Mouse (Mus musculus): ENCODE data around the gene Diexf. TPM values are rescaled to one million over a fixed set of nuclear protein-coding genes. Genes with fewer than 3 reads are reported as not detected.

Diexf gene
- polyA plus RNA-seq, 2 experiments: 8.9 to 33.4 TPM

- 42% methylated on average over 5 of the region's 5 CpGs for WGBS
- Histone ChIP-seq H3K36me3 (ENCODE audit: control insufficient read depth, insufficient read depth, low read length) (no peaks in the 10 kb centered on the region), H3K9ac (ENCODE audit: low read depth, low read length, severe bottlenecking) (no peak overlapping the region), H3K9me3 (ENCODE audit: control insufficient read depth, low read length) (no peaks in the 10 kb centered on the region), H3K4me3 (replicated peaks; ENCODE audit: low read length) (no peak overlapping the region), H3K4me1 (ENCODE audit: control insufficient read depth, insufficient read depth, low read length) (no peaks in the 10 kb centered on the region), H3K4me2 (replicated peaks; ENCODE audit: low read depth, low read length, severe bottlenecking) (no peak overlapping the region), H3K27me3 (ENCODE audit: control insufficient read depth, insufficient read depth, low read length) (no peaks in the 10 kb centered on the region), H3K27ac (replicated peaks; ENCODE audit: low read depth, low read length) (no peak overlapping the region)
- DNase-seq (ENCODE audit: low spot score) (no peak), ATAC-seq (ENCODE audit: low FRiP score, low read depth) (no peak)
- TF ChIP-seq POLR2A (IDR thresholded peaks at IDR 0.05; ENCODE audit: borderline replicate concordance, extremely low read depth, insufficient read depth, insufficient read length): no peak
Observed at GRCm38 (mm10) chr1:193054401-193054800, 75.7 kb downstream of the Diexf start.

DNA sequence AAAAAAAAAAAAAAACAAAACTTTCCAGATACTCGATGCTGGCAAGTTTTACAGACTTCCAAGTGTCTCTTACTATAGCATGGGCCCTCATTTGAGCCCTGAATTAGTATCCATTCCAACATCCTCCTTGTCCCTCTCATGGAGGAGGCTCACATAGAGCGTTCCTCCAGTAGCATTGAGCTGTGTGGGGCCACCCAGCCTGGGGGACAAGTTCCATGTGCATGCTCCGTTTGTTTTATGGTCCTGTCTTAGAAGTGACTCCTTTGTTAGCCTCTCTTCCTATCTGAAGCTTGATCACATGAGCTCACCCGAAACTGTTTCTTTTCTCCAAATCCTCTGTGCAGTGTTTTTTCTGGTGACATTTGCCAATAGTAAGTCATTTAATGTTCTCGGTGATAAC is 77.0 kb downstream of the Diexf start:
- no peak overlapping the region for H3K4me2 ChIP-seq (replicated peaks; ENCODE audit: low read depth, low read length, severe bottlenecking)
- WGBS: 59% methylated on average over 5 of the region's 5 CpGs
- TF ChIP-seq POLR2A (IDR thresholded peaks at IDR 0.05; ENCODE audit: borderline replicate concordance, extremely low read depth, insufficient read depth, insufficient read length): no peak
- no peak for DNase-seq (ENCODE audit: low spot score)
- no peak for ATAC-seq (ENCODE audit: low FRiP score, low read depth)
- no peaks in the 10 kb centered on the region for H3K36me3 ChIP-seq (ENCODE audit: control insufficient read depth, insufficient read depth, low read length)
- no peak overlapping the region for H3K4me3 ChIP-seq (replicated peaks; ENCODE audit: low read length)
- no peaks in the 10 kb centered on the region for H3K4me1 ChIP-seq (ENCODE audit: control insufficient read depth, insufficient read depth, low read length)
- no peak overlapping the region for H3K9ac ChIP-seq (ENCODE audit: low read depth, low read length, severe bottlenecking)
- H3K27ac ChIP-seq (replicated peaks; ENCODE audit: low read depth, low read length): no peak overlapping the region
- H3K9me3 ChIP-seq (ENCODE audit: control insufficient read depth, low read length): no peaks in the 10 kb centered on the region
- H3K27me3 ChIP-seq (ENCODE audit: control insufficient read depth, insufficient read depth, low read length): no peaks in the 10 kb centered on the region

GRCm38 (mm10) chr1:193047616-193048015 is 82.5 kb downstream of the Diexf start:
- H3K36me3 ChIP-seq (ENCODE audit: control insufficient read depth, insufficient read depth, low read length): no peaks in the 10 kb centered on the region
- no peak overlapping the region for H3K9ac ChIP-seq (ENCODE audit: low read depth, low read length, severe bottlenecking)
- no peak overlapping the region for H3K4me2 ChIP-seq (replicated peaks; ENCODE audit: low read depth, low read length, severe bottlenecking)
- no peaks in the 10 kb centered on the region for H3K9me3 ChIP-seq (ENCODE audit: control insufficient read depth, low read length)
- H3K4me3 ChIP-seq (replicated peaks; ENCODE audit: low read length): no peak overlapping the region
- no peak overlapping the region for H3K27ac ChIP-seq (replicated peaks; ENCODE audit: low read depth, low read length)
- no peaks in the 10 kb centered on the region for H3K4me1 ChIP-seq (ENCODE audit: control insufficient read depth, insufficient read depth, low read length)
- 87% methylated on average over 4 of the region's 4 CpGs for WGBS
- TF ChIP-seq POLR2A (IDR thresholded peaks at IDR 0.05; ENCODE audit: borderline replicate concordance, extremely low read depth, insufficient read depth, insufficient read length): no peak
- DNase-seq (ENCODE audit: low spot score) (no peak), ATAC-seq (ENCODE audit: low FRiP score, low read depth) (no peak)
- H3K27me3 ChIP-seq (ENCODE audit: control insufficient read depth, insufficient read depth, low read length): no peaks in the 10 kb centered on the region

GRCm38 (mm10) chr1:193042760-193043295 is 87.2 kb downstream of the Diexf start:
- H3K4me3 ChIP-seq (replicated peaks; ENCODE audit: low read length): no peak overlapping the region
- no peak for DNase-seq (ENCODE audit: low spot score)
- no peak for ATAC-seq (ENCODE audit: low FRiP score, low read depth)
- TF ChIP-seq POLR2A (IDR thresholded peaks at IDR 0.05; ENCODE audit: borderline replicate concordance, extremely low read depth, insufficient read depth, insufficient read length): no peak
- WGBS: 77% methylated on average over 3 of the region's 3 CpGs
- no peaks in the 10 kb centered on the region for H3K27me3 ChIP-seq (ENCODE audit: control insufficient read depth, insufficient read depth, low read length)
- H3K9ac ChIP-seq (ENCODE audit: low read depth, low read length, severe bottlenecking): no peak overlapping the region
- H3K27ac ChIP-seq (replicated peaks; ENCODE audit: low read depth, low read length): no peak overlapping the region
- H3K9me3 ChIP-seq (ENCODE audit: control insufficient read depth, low read length): no peaks in the 10 kb centered on the region
- H3K4me2 ChIP-seq (replicated peaks; ENCODE audit: low read depth, low read length, severe bottlenecking): no peak overlapping the region
- no peaks in the 10 kb centered on the region for H3K36me3 ChIP-seq (ENCODE audit: control insufficient read depth, insufficient read depth, low read length)
- H3K4me1 ChIP-seq (ENCODE audit: control insufficient read depth, insufficient read depth, low read length): no peaks in the 10 kb centered on the region

Other genes with a start within 250 kb of the Diexf start
- 2.0 and 2.2 TPM in 2 replicates for gene Syt14, start 94.5 kb downstream of the Diexf start, polyA plus RNA-seq (2012; rRNA removed)
- gene Syt14, start 94.5 kb downstream of the Diexf start, polyA plus RNA-seq (2014; fragmentation: Nextera tagmentation; extraction: Ambion mirVana): 2.9 TPM in 2 replicates
- gene Irf6, start 22.8 kb upstream of the Diexf start, polyA plus RNA-seq (2012; rRNA removed): 18.6 and 23.5 TPM in 2 replicates
- 39.8 and 50.0 TPM in 2 replicates for gene Irf6, start 22.8 kb upstream of the Diexf start, polyA plus RNA-seq (2014; fragmentation: Nextera tagmentation; extraction: Ambion mirVana)
- 7.8 and 9.6 TPM in 2 replicates for gene A130010J15Rik, start 37.8 kb upstream of the Diexf start, polyA plus RNA-seq (2012; rRNA removed)
- 15.1 and 15.4 TPM in 2 replicates for gene A130010J15Rik, start 37.8 kb upstream of the Diexf start, polyA plus RNA-seq (2014; fragmentation: Nextera tagmentation; extraction: Ambion mirVana)
- 9.7 and 18.8 TPM in 2 replicates for gene Traf3ip3, start 71.4 kb upstream of the Diexf start, polyA plus RNA-seq (2012; rRNA removed)
- gene Traf3ip3, start 71.4 kb upstream of the Diexf start, polyA plus RNA-seq (2014; fragmentation: Nextera tagmentation; extraction: Ambion mirVana): 17.6 and 22.6 TPM in 2 replicates
- gene Lamb3, start 77.4 kb upstream of the Diexf start, polyA plus RNA-seq (2012; rRNA removed): 3.6 and 4.0 TPM in 2 replicates
- 3.5 and 4.6 TPM in 2 replicates for gene Lamb3, start 77.4 kb upstream of the Diexf start, polyA plus RNA-seq (2014; fragmentation: Nextera tagmentation; extraction: Ambion mirVana)
- 1.2 and 1.6 TPM in 2 replicates for gene Hsd11b1, start 133.8 kb upstream of the Diexf start, polyA plus RNA-seq (2012; rRNA removed)
- 1.2 and 1.6 TPM in 2 replicates for gene Hsd11b1, start 133.8 kb upstream of the Diexf start, polyA plus RNA-seq (2014; fragmentation: Nextera tagmentation; extraction: Ambion mirVana)
- gene G0s2, start 142.9 kb upstream of the Diexf start, polyA plus RNA-seq (2012; rRNA removed): 36.9 and 44.7 TPM in 2 replicates
- 27.0 and 31.7 TPM in 2 replicates for gene G0s2, start 142.9 kb upstream of the Diexf start, polyA plus RNA-seq (2014; fragmentation: Nextera tagmentation; extraction: Ambion mirVana)
- gene Camk1g, start 240.0 kb upstream of the Diexf start, polyA plus RNA-seq (2012; rRNA removed): 9.8 and 12.6 TPM in 2 replicates
- 9.1 and 11.8 TPM in 2 replicates for gene Camk1g, start 240.0 kb upstream of the Diexf start, polyA plus RNA-seq (2014; fragmentation: Nextera tagmentation; extraction: Ambion mirVana)

All from limb, embryonic 14.5 days (tissue).